Mouse (Mus musculus): ENCODE measurements around the gene Ppie. TPM values are rescaled to one million over a fixed set of nuclear protein-coding genes. Genes with fewer than 3 reads are reported as not detected.

The Ppie gene
- polyA plus RNA-seq, 1 experiment from 2014 or later, result 126 TPM

GRCm38 (mm10) chr4:123083323-123083902 is 56.3 kb downstream of the Ppie start:
- Histone ChIP-seq H3K9ac (ENCODE audit: low read length) (no peak overlapping the region), H3K4me2 (no peak overlapping the region), H3K4me1 (ENCODE audit: control insufficient read depth, insufficient read depth, low read length) (peaks cover 4% of the 10 kb centered on the region; the same call in 1 of the 2 replicates), H3K36me3 (ENCODE audit: control insufficient read depth, insufficient read depth, low read length) (no peaks in the 10 kb centered on the region), H3K4me3 (ENCODE audit: low read depth, low read length) (no peak overlapping the region), H3K27ac (ENCODE audit: low read depth, low read length) (no peak overlapping the region), H3K9me3 (ENCODE audit: control insufficient read depth, low read length) (no peaks in the 10 kb centered on the region), H3K27me3 (ENCODE audit: control insufficient read depth, insufficient read depth, low read length) (no peaks in the 10 kb centered on the region)
- DNase-seq (ENCODE audit: low spot score, missing footprints), result no peak
- ATAC-seq (ENCODE audit: low FRiP score), result 0 out of 2 replicates have a peak, but pooled peaks have one; percentile 4
- WGBS, result 75% methylated on average over 13 of the region's 13 CpGs

- H3K4me3 ChIP-seq (ENCODE audit: low read depth, low read length), result no peak overlapping the region
- H3K4me2 ChIP-seq, result no peak overlapping the region
- H3K9me3 ChIP-seq (ENCODE audit: control insufficient read depth, low read length), result no peaks in the 10 kb centered on the region; the same call in 1 of the 2 replicates
- WGBS, result 55% methylated on average over 20 of the region's 20 CpGs
- H3K36me3 ChIP-seq (ENCODE audit: control insufficient read depth, insufficient read depth, low read length), result no peaks in the 10 kb centered on the region
- no peaks in the 10 kb centered on the region for H3K27me3 ChIP-seq (ENCODE audit: control insufficient read depth, insufficient read depth, low read length)
- no peak overlapping the region for H3K27ac ChIP-seq (ENCODE audit: low read depth, low read length)
- ATAC-seq (ENCODE audit: low FRiP score) (peak; percentile 75), DNase-seq (ENCODE audit: low spot score, missing footprints) (peak; percentile 90)
- peaks cover 4% of the 10 kb centered on the region; the same call in 1 of the 2 replicates for H3K4me1 ChIP-seq (ENCODE audit: control insufficient read depth, insufficient read depth, low read length)
- H3K9ac ChIP-seq (ENCODE audit: low read length), result no peak overlapping the region
Measured at GRCm38 (mm10) chr4:123082283-123083163, 57.2 kb downstream of the Ppie start.

DNA sequence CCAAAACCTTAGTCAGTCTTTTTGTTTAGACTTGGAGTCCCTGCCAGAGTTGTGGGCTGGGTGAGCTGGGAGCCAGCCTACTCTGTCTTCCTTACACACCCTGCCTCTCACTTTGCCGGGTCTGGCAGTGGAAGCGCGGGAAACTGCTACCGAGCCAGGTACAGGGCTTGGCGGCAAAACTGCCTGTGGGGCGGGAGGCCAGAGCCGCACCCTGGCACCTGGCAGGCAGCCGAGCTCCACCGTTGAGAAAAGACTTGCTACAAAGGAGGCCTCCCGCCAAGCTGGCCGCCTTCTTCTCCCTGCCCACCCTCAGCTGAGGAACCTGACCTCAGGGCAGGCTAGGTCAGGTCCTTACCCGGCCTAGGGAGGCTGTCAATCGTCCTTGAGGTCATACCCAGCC is 59.0 kb downstream of the Ppie start:
- Histone ChIP-seq H3K9ac (ENCODE audit: low read length) (no peak overlapping the region), H3K4me3 (ENCODE audit: low read depth, low read length) (no peak overlapping the region), H3K4me1 (ENCODE audit: control insufficient read depth, insufficient read depth, low read length) (peaks cover 4% of the 10 kb centered on the region; the same call in 1 of the 2 replicates), H3K36me3 (ENCODE audit: control insufficient read depth, insufficient read depth, low read length) (no peaks in the 10 kb centered on the region), H3K4me2 (no peak overlapping the region), H3K27me3 (ENCODE audit: control insufficient read depth, insufficient read depth, low read length) (no peaks in the 10 kb centered on the region), H3K9me3 (ENCODE audit: control insufficient read depth, low read length) (no peaks in the 10 kb centered on the region; the same call in 1 of the 2 replicates), H3K27ac (ENCODE audit: low read depth, low read length) (no peak overlapping the region)
- DNase-seq (ENCODE audit: low spot score, missing footprints) (no peak), ATAC-seq (ENCODE audit: low FRiP score) (no peak)
- WGBS, result 46% methylated on average over 13 of the region's 13 CpGs

DNA sequence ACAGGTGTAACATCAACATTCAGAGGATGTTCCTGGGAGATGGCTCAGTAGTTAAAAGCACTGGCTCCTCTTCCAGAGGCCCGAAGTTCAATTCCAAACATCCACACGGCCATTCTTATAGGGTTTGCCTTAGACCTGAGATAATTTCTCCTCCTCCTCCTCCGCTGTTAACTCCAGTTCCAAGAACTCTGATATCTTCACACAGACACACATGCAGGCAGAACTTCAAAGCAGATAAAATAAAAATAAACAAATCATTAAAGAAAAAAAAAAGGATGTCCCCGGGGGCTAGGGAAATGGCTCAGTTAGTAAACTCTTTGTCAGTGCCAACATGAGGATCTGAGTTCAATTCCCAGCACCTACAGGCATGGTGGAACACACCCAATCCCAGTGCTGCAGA is 61.5 kb downstream of the Ppie start:
- no peak overlapping the region for H3K4me2 ChIP-seq
- H3K27me3 ChIP-seq (ENCODE audit: control insufficient read depth, insufficient read depth, low read length), result no peaks in the 10 kb centered on the region
- ATAC-seq (ENCODE audit: low FRiP score) (no peak), DNase-seq (ENCODE audit: low spot score, missing footprints) (no peak)
- peaks cover 4% of the 10 kb centered on the region; the same call in 1 of the 2 replicates for H3K4me1 ChIP-seq (ENCODE audit: control insufficient read depth, insufficient read depth, low read length)
- WGBS, result 89% methylated on average over 4 of the region's 4 CpGs
- no peaks in the 10 kb centered on the region; the same call in 1 of the 2 replicates for H3K9me3 ChIP-seq (ENCODE audit: control insufficient read depth, low read length)
- no peaks in the 10 kb centered on the region for H3K36me3 ChIP-seq (ENCODE audit: control insufficient read depth, insufficient read depth, low read length)
- no peak overlapping the region for H3K9ac ChIP-seq (ENCODE audit: low read length)
- no peak overlapping the region for H3K27ac ChIP-seq (ENCODE audit: low read depth, low read length)
- H3K4me3 ChIP-seq (ENCODE audit: low read depth, low read length), result no peak overlapping the region

Other genes starting within 250 kb of the Ppie start
- 22.8 and 27.2 TPM in 2 replicates for gene Mfsd2a, start 178.8 kb downstream of the Ppie start, polyA plus RNA-seq (2014; fragmentation: Nextera tagmentation; extraction: Ambion mirVana)
- 106 and 108 TPM in 2 replicates for gene Mycl, start 144.3 kb downstream of the Ppie start, polyA plus RNA-seq (2014; fragmentation: Nextera tagmentation; extraction: Ambion mirVana)
- gene Trit1, start 123.4 kb downstream of the Ppie start, polyA plus RNA-seq (2014; fragmentation: Nextera tagmentation; extraction: Ambion mirVana), result 26.8 and 29.0 TPM in 2 replicates
- gene Bmp8b, start 34.8 kb downstream of the Ppie start, polyA plus RNA-seq (2014; fragmentation: Nextera tagmentation; extraction: Ambion mirVana), result 0.15 and 0.30 TPM in 2 replicates
- gene Oxct2b, start 23.7 kb downstream of the Ppie start, polyA plus RNA-seq (2014; fragmentation: Nextera tagmentation; extraction: Ambion mirVana), result 0.18 TPM in 1 of 2 replicates, not detected in the other
- gene Hpcal4, start 43.3 kb upstream of the Ppie start, polyA plus RNA-seq (2014; fragmentation: Nextera tagmentation; extraction: Ambion mirVana), result 0.38 and 0.94 TPM in 2 replicates
- not detected in 2 replicates for gene Nt5c1a, start 61.6 kb upstream of the Ppie start, polyA plus RNA-seq (2014; fragmentation: Nextera tagmentation; extraction: Ambion mirVana)
- gene Heyl, start 93.6 kb upstream of the Ppie start, polyA plus RNA-seq (2014; fragmentation: Nextera tagmentation; extraction: Ambion mirVana), result 6.8 and 7.7 TPM in 2 replicates
- 29.6 and 40.4 TPM in 2 replicates for gene Pabpc4, start 122.4 kb upstream of the Ppie start, polyA plus RNA-seq (2014; fragmentation: Nextera tagmentation; extraction: Ambion mirVana)
- gene Oxct2a, start 183.7 kb upstream of the Ppie start, polyA plus RNA-seq (2014; fragmentation: Nextera tagmentation; extraction: Ambion mirVana), result not detected in 2 replicates
- gene Bmp8a, start 203.3 kb upstream of the Ppie start, polyA plus RNA-seq (2014; fragmentation: Nextera tagmentation; extraction: Ambion mirVana), result 0.14 TPM in 1 of 2 replicates, not detected in the other